Mouse (Mus musculus): ENCODE measurements at regions not wholly inside any gene's neighbourhood (a gene's known extent, or its start where the extent isn't known, plus 50 kb on each side); places are given as distances from the start of the nearest gene placed in this dataset.
"Not testable (repeated sequence)": the region's sequence is repeated elsewhere in the genome, so short reads cannot be mapped to it uniquely, and the experiment has no call there.

- peak in 1 of 2 experiments; percentile 3 for DNase-seq (ENCODE audit: low spot score in 2 of 2)
Observed at GRCm38 (mm10) chr4:3049972-3050846, 116.9 kb upstream of the Vmn1r2 start.

- peak in 1 of 2 experiments; percentile 2 for DNase-seq (ENCODE audit: low spot score in 2 of 2)
Observed at GRCm38 (mm10) chr4:3050847-3051135, 116.3 kb upstream of the Vmn1r2 start.

GRCm38 (mm10) chr4:3051212-3051611 lies 115.9 kb upstream of the Vmn1r2 start:
- DNase-seq (ENCODE audit: low spot score in 2 of 2) = no peak

- no peak for DNase-seq (ENCODE audit: low spot score in 2 of 2)
Observed at GRCm38 (mm10) chr4:3052314-3053059, 114.6 kb upstream of the Vmn1r2 start.

- DNase-seq (ENCODE audit: low spot score in 2 of 2) = peak in 1 of 2 experiments; percentile 3
Observed at GRCm38 (mm10) chr4:3053060-3053406, 114.1 kb upstream of the Vmn1r2 start.

- DNase-seq (ENCODE audit: low spot score in 2 of 2) = peak in 1 of 2 experiments; percentile 3
Observed at GRCm38 (mm10) chr4:3053496-3054216, 113.5 kb upstream of the Vmn1r2 start.

- peak in 1 of 2 experiments; percentile 2 for DNase-seq (ENCODE audit: low spot score in 2 of 2)
Observed at GRCm38 (mm10) chr4:3054886-3055285, 112.2 kb upstream of the Vmn1r2 start.

GRCm38 (mm10) chr4:3055396-3055795 lies 111.7 kb upstream of the Vmn1r2 start:
- DNase-seq (ENCODE audit: low spot score in 2 of 2) = peak in 1 of 2 experiments; percentile 2

- no peak for DNase-seq (ENCODE audit: low spot score in 2 of 2)
Observed at GRCm38 (mm10) chr4:3059511-3060054, 107.5 kb upstream of the Vmn1r2 start.

- DNase-seq (ENCODE audit: low spot score in 2 of 2) = peak in 1 of 2 experiments; percentile 4
Observed at GRCm38 (mm10) chr4:3062027-3062605, 105.0 kb upstream of the Vmn1r2 start.

GRCm38 (mm10) chr4:3063966-3064365 lies 103.2 kb upstream of the Vmn1r2 start:
- DNase-seq (ENCODE audit: low spot score in 2 of 2) = peak in 1 of 2 experiments; percentile 3

GRCm38 (mm10) chr4:3064571-3064970 lies 102.5 kb upstream of the Vmn1r2 start:
- peak in 1 of 2 experiments; percentile 2 for DNase-seq (ENCODE audit: low spot score in 2 of 2)

GRCm38 (mm10) chr4:3065335-3065734 lies 101.8 kb upstream of the Vmn1r2 start:
- DNase-seq (ENCODE audit: low spot score in 2 of 2) = not testable (repeated sequence)

- peak in 1 of 2 experiments; percentile 4 for DNase-seq (ENCODE audit: low spot score in 2 of 2)
Observed at GRCm38 (mm10) chr4:3066051-3066736, 100.9 kb upstream of the Vmn1r2 start.

- peak in 1 of 2 experiments; percentile 5 for DNase-seq (ENCODE audit: low spot score in 2 of 2)
Observed at GRCm38 (mm10) chr4:3067265-3067664, 99.9 kb upstream of the Vmn1r2 start.

GRCm38 (mm10) chr4:3067666-3068065 lies 99.5 kb upstream of the Vmn1r2 start:
- peak in 1 of 2 experiments; percentile 10 for DNase-seq (ENCODE audit: low spot score in 2 of 2)

GRCm38 (mm10) chr4:3068306-3069223 lies 98.6 kb upstream of the Vmn1r2 start:
- DNase-seq (ENCODE audit: low spot score in 2 of 2) = peak in 1 of 2 experiments; percentile 2

- no peak for DNase-seq (ENCODE audit: low spot score in 2 of 2)
Observed at GRCm38 (mm10) chr4:3069341-3069740, 97.8 kb upstream of the Vmn1r2 start.

GRCm38 (mm10) chr4:3071326-3071725 lies 95.8 kb upstream of the Vmn1r2 start:
- not testable (repeated sequence) for DNase-seq (ENCODE audit: low spot score in 2 of 2)
